Mouse (Mus musculus): ENCODE data around the gene Klhl25. TPM values are rescaled to one million over a fixed set of nuclear protein-coding genes. Genes with fewer than 3 reads are reported as not detected.

Gene Klhl25
- total RNA-seq (2014; rRNA removed) (34.2 and 35.3 TPM in 2 replicates), polyA plus RNA-seq (2015; fragmentation: Nextera tagmentation; extraction: Ambion mirVana) (12.6 and 13.9 TPM in 2 replicates)

GRCm38 (mm10) chr7:75848115-75848775 lies at the start of gene Klhl25:
Klhl25 (plus strand) TSS chr7:75848310.
- no peaks in the 10 kb centered on the region for H3K36me3 ChIP-seq (ENCODE audit: insufficient read depth, low read length)
- H3K4me1 ChIP-seq (ENCODE audit: insufficient read depth, low read length) = peaks cover 5% of the 10 kb centered on the region; the same call in 1 of the 2 replicates
- TF ChIP-seq CTCF (IDR thresholded peaks at IDR 0.05) = no peak
- WGBS = under 1% methylated on average over 53 of the region's 60 CpGs
- ATAC-seq (ENCODE audit: low FRiP score) (peak; percentile 95), DNase-seq (ENCODE audit: low spot score) (peak; percentile 98)
- peak within 1 kb of the TSS; percentile 90 for H3K4me3 ChIP-seq (ENCODE audit: low read depth, low read length)
- no peaks in the 10 kb centered on the region for H3K9me3 ChIP-seq (ENCODE audit: low read length)
- H3K27ac ChIP-seq (ENCODE audit: low read depth, low read length) = peak within 1 kb of the TSS; percentile 77
- peak within 1 kb of the TSS; percentile 77 for H3K9ac ChIP-seq (replicated peaks; ENCODE audit: low read length, poor library complexity, severe bottlenecking)
- no peaks in the 10 kb centered on the region for H3K27me3 ChIP-seq (ENCODE audit: insufficient read depth, low read length)
- peak within 1 kb of the TSS; percentile 97 for H3K4me2 ChIP-seq (ENCODE audit: low read depth, low read length, poor library complexity, severe bottlenecking)

- DNase-seq (ENCODE audit: low spot score) (no peak), ATAC-seq (ENCODE audit: low FRiP score) (no peak)
- no peak overlapping the region for H3K4me3 ChIP-seq (ENCODE audit: low read depth, low read length)
- H3K27ac ChIP-seq (ENCODE audit: low read depth, low read length) = no peak overlapping the region
- H3K4me2 ChIP-seq (ENCODE audit: low read depth, low read length, poor library complexity, severe bottlenecking) = no peak overlapping the region
- 73% methylated on average over 4 of the region's 4 CpGs for WGBS
- no peaks in the 10 kb centered on the region for H3K4me1 ChIP-seq (ENCODE audit: insufficient read depth, low read length)
- H3K9ac ChIP-seq (replicated peaks; ENCODE audit: low read length, poor library complexity, severe bottlenecking) = no peak overlapping the region
- H3K27me3 ChIP-seq (ENCODE audit: insufficient read depth, low read length) = no peaks in the 10 kb centered on the region
- no peak for TF ChIP-seq CTCF (IDR thresholded peaks at IDR 0.05)
- H3K9me3 ChIP-seq (ENCODE audit: low read length) = no peaks in the 10 kb centered on the region
- no peaks in the 10 kb centered on the region for H3K36me3 ChIP-seq (ENCODE audit: insufficient read depth, low read length)
Observed at GRCm38 (mm10) chr7:75800530-75800929, 47.6 kb upstream of the Klhl25 start.

- Histone ChIP-seq H3K9me3 (ENCODE audit: low read length) (no peaks in the 10 kb centered on the region), H3K27me3 (ENCODE audit: insufficient read depth, low read length) (no peaks in the 10 kb centered on the region), H3K9ac (replicated peaks; ENCODE audit: low read length, poor library complexity, severe bottlenecking) (no peak overlapping the region), H3K4me3 (ENCODE audit: low read depth, low read length) (no peak overlapping the region), H3K4me1 (ENCODE audit: insufficient read depth, low read length) (no peaks in the 10 kb centered on the region), H3K4me2 (ENCODE audit: low read depth, low read length, poor library complexity, severe bottlenecking) (no peak overlapping the region), H3K27ac (ENCODE audit: low read depth, low read length) (no peak overlapping the region), H3K36me3 (ENCODE audit: insufficient read depth, low read length) (no peaks in the 10 kb centered on the region)
- ATAC-seq (ENCODE audit: low FRiP score) (no peak), DNase-seq (ENCODE audit: low spot score) (no peak)
- no peak for TF ChIP-seq CTCF (IDR thresholded peaks at IDR 0.05)
- WGBS = 95% methylated on average over 3 of the region's 3 CpGs
Observed at GRCm38 (mm10) chr7:75801022-75801421, 47.1 kb upstream of the Klhl25 start.

GRCm38 (mm10) chr7:75801621-75802358 lies 46.3 kb upstream of the Klhl25 start:
- no peak overlapping the region for H3K4me2 ChIP-seq (ENCODE audit: low read depth, low read length, poor library complexity, severe bottlenecking)
- no peak for DNase-seq (ENCODE audit: low spot score)
- no peaks in the 10 kb centered on the region for H3K9me3 ChIP-seq (ENCODE audit: low read length)
- ATAC-seq (ENCODE audit: low FRiP score) = no peak
- no peaks in the 10 kb centered on the region for H3K4me1 ChIP-seq (ENCODE audit: insufficient read depth, low read length)
- no peak overlapping the region for H3K4me3 ChIP-seq (ENCODE audit: low read depth, low read length)
- no peak overlapping the region for H3K9ac ChIP-seq (replicated peaks; ENCODE audit: low read length, poor library complexity, severe bottlenecking)
- H3K27me3 ChIP-seq (ENCODE audit: insufficient read depth, low read length) = no peaks in the 10 kb centered on the region
- no peak for TF ChIP-seq CTCF (IDR thresholded peaks at IDR 0.05)
- no peaks in the 10 kb centered on the region for H3K36me3 ChIP-seq (ENCODE audit: insufficient read depth, low read length)
- 89% methylated on average over 5 of the region's 5 CpGs for WGBS
- no peak overlapping the region for H3K27ac ChIP-seq (ENCODE audit: low read depth, low read length)

GRCm38 (mm10) chr7:75802887-75803286 lies 45.2 kb upstream of the Klhl25 start:
- no peak overlapping the region for H3K9ac ChIP-seq (replicated peaks; ENCODE audit: low read length, poor library complexity, severe bottlenecking)
- DNase-seq (ENCODE audit: low spot score) (no peak), ATAC-seq (ENCODE audit: low FRiP score) (no peak)
- no peaks in the 10 kb centered on the region for H3K27me3 ChIP-seq (ENCODE audit: insufficient read depth, low read length)
- H3K9me3 ChIP-seq (ENCODE audit: low read length) = no peaks in the 10 kb centered on the region
- 70% methylated on average over 3 of the region's 3 CpGs for WGBS
- TF ChIP-seq CTCF (IDR thresholded peaks at IDR 0.05) = no peak
- no peak overlapping the region for H3K4me3 ChIP-seq (ENCODE audit: low read depth, low read length)
- H3K4me1 ChIP-seq (ENCODE audit: insufficient read depth, low read length) = no peaks in the 10 kb centered on the region
- no peak overlapping the region for H3K4me2 ChIP-seq (ENCODE audit: low read depth, low read length, poor library complexity, severe bottlenecking)
- no peak overlapping the region for H3K27ac ChIP-seq (ENCODE audit: low read depth, low read length)
- no peaks in the 10 kb centered on the region for H3K36me3 ChIP-seq (ENCODE audit: insufficient read depth, low read length)

- Histone ChIP-seq H3K27ac (ENCODE audit: low read depth, low read length) (no peak overlapping the region), H3K36me3 (ENCODE audit: insufficient read depth, low read length) (no peaks in the 10 kb centered on the region), H3K4me3 (ENCODE audit: low read depth, low read length) (no peak overlapping the region), H3K27me3 (ENCODE audit: insufficient read depth, low read length) (no peaks in the 10 kb centered on the region), H3K4me2 (ENCODE audit: low read depth, low read length, poor library complexity, severe bottlenecking) (no peak overlapping the region), H3K9me3 (ENCODE audit: low read length) (no peaks in the 10 kb centered on the region), H3K4me1 (ENCODE audit: insufficient read depth, low read length) (no peaks in the 10 kb centered on the region), H3K9ac (replicated peaks; ENCODE audit: low read length, poor library complexity, severe bottlenecking) (no peak overlapping the region)
- 83% methylated on average over 4 of the region's 4 CpGs for WGBS
- DNase-seq (ENCODE audit: low spot score) (no peak), ATAC-seq (ENCODE audit: low FRiP score) (no peak)
- TF ChIP-seq CTCF (IDR thresholded peaks at IDR 0.05) = no peak
Observed at GRCm38 (mm10) chr7:75806161-75806560, 41.9 kb upstream of the Klhl25 start.
